Mouse (Mus musculus): ENCODE measurements at regions not wholly inside any gene's neighbourhood (a gene's known extent, or its start where the extent isn't known, plus 50 kb on each side); places are given as distances from the start of the nearest gene placed in this dataset.

- no peak for DNase-seq
Observed at GRCm38 (mm10) chr14:106190721-106191120, 84.7 kb downstream of the Trim52 start.

GRCm38 (mm10) chr14:106193583-106193982 lies 87.6 kb downstream of the Trim52 start:
- DNase-seq = no peak

GRCm38 (mm10) chr14:106194104-106194503 lies 88.1 kb downstream of the Trim52 start:
- DNase-seq = no peak

- DNase-seq = no peak
Observed at GRCm38 (mm10) chr14:106197826-106198225, 91.8 kb downstream of the Trim52 start.

- DNase-seq = no peak
Observed at GRCm38 (mm10) chr14:106199109-106199508, 93.1 kb downstream of the Trim52 start.

- no peak for DNase-seq
Observed at GRCm38 (mm10) chr14:106199536-106200319, 93.7 kb downstream of the Trim52 start.

GRCm38 (mm10) chr14:106211062-106211461 lies 105.1 kb downstream of the Trim52 start:
- DNase-seq = no peak

- no peak for DNase-seq
Observed at GRCm38 (mm10) chr14:106217681-106218080, 111.7 kb downstream of the Trim52 start.

GRCm38 (mm10) chr14:106219293-106219797 lies 113.3 kb downstream of the Trim52 start:
- no peak for DNase-seq

GRCm38 (mm10) chr14:106225401-106225800 lies 119.4 kb downstream of the Trim52 start:
- DNase-seq = no peak

GRCm38 (mm10) chr14:106241721-106242405 lies 135.9 kb downstream of the Trim52 start:
- no peak for DNase-seq

- DNase-seq = no peak
Observed at GRCm38 (mm10) chr14:106259396-106260108, 153.6 kb downstream of the Trim52 start.

- DNase-seq = no peak
Observed at GRCm38 (mm10) chr14:106265290-106265689, 159.3 kb downstream of the Trim52 start.

- DNase-seq = no peak
Observed at GRCm38 (mm10) chr14:106267679-106268561, 161.9 kb downstream of the Trim52 start.

GRCm38 (mm10) chr14:106269680-106270079 lies 163.7 kb downstream of the Trim52 start:
- DNase-seq = no peak

- DNase-seq = no peak
Observed at GRCm38 (mm10) chr14:106313558-106313957, 207.6 kb downstream of the Trim52 start.

- DNase-seq = no peak
Observed at GRCm38 (mm10) chr14:106314079-106314551, 208.1 kb downstream of the Trim52 start.

GRCm38 (mm10) chr14:106318767-106319166 lies 212.8 kb downstream of the Trim52 start:
- DNase-seq = no peak

GRCm38 (mm10) chr14:106327653-106328283 lies 221.8 kb downstream of the Trim52 start:
- no peak for DNase-seq

- no peak for DNase-seq
Observed at GRCm38 (mm10) chr14:106364767-106365623, 259.0 kb downstream of the Trim52 start.
